Mouse (Mus musculus): Measurements from ENCODE around the gene Klf8. TPM values are rescaled to one million over a fixed set of nuclear protein-coding genes. Genes with fewer than 3 reads are reported as not detected.
A peak's percentile ranks its signal among the peaks of the same experiment; 100 is the strongest.

The Klf8 gene
- polyA plus RNA-seq, 1 experiment from 2014 or later = 2.0 TPM

DNA sequence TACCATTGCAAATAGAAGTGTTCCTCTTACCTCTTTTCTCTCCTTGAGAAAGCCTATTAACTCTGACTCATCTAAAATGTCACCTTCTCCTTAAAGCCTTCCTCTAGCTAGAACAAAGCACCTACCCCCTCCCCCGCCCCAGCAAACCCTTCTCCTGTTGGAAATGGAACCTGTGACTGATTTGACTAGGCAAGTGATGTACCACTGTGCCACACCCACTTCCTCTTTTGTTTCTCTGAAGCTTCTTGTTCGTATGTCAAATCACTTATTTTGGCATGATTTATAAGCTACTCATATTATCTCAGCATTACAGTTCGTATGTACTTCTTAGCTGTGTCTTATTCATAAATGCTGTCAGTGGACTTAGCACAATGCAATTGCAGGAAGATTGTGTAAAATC lies 144.5 kb downstream of the Klf8 start:
- Histone ChIP-seq H3K4me2 (ENCODE audit: low read depth) (no peak overlapping the region), H3K9me3 (ENCODE audit: control insufficient read depth, low read length) (no peaks in the 10 kb centered on the region), H3K27ac (ENCODE audit: low read depth, low read length) (no peak overlapping the region), H3K4me1 (ENCODE audit: control insufficient read depth, insufficient read depth, low read length) (no peaks in the 10 kb centered on the region), H3K4me3 (ENCODE audit: low read depth, low read length) (no peak overlapping the region), H3K36me3 (ENCODE audit: control insufficient read depth, insufficient read depth, low read length) (no peaks in the 10 kb centered on the region), H3K9ac (ENCODE audit: low read length) (no peak overlapping the region), H3K27me3 (ENCODE audit: control insufficient read depth, insufficient read depth, low read length) (no peaks in the 10 kb centered on the region)
- ATAC-seq (ENCODE audit: insufficient read depth, low FRiP score, low TSS enrichment) (no peak), DNase-seq (ENCODE audit: low spot score) (no peak)
- WGBS = 80% methylated on average over 3 of the region's 3 CpGs

- H3K4me1 ChIP-seq (ENCODE audit: control insufficient read depth, insufficient read depth, low read length) = no peaks in the 10 kb centered on the region
- no peak for ATAC-seq (ENCODE audit: insufficient read depth, low FRiP score, low TSS enrichment)
- no peak overlapping the region for H3K4me3 ChIP-seq (ENCODE audit: low read depth, low read length)
- H3K9me3 ChIP-seq (ENCODE audit: control insufficient read depth, low read length) = no peaks in the 10 kb centered on the region
- DNase-seq (ENCODE audit: low spot score) = no peak
- H3K27ac ChIP-seq (ENCODE audit: low read depth, low read length) = no peak overlapping the region
- H3K9ac ChIP-seq (ENCODE audit: low read length) = no peak overlapping the region
- 50% methylated on average over 2 of the region's 2 CpGs for WGBS
- no peaks in the 10 kb centered on the region for H3K36me3 ChIP-seq (ENCODE audit: control insufficient read depth, insufficient read depth, low read length)
- H3K27me3 ChIP-seq (ENCODE audit: control insufficient read depth, insufficient read depth, low read length) = no peaks in the 10 kb centered on the region
- H3K4me2 ChIP-seq (ENCODE audit: low read depth) = no peak overlapping the region
These were observed 152.0 kb downstream of the Klf8 start for GRCm38 (mm10) chrX:153389291-153389690.

- Histone ChIP-seq H3K4me3 (ENCODE audit: low read depth, low read length) (no peak overlapping the region), H3K36me3 (ENCODE audit: control insufficient read depth, insufficient read depth, low read length) (no peaks in the 10 kb centered on the region), H3K27ac (ENCODE audit: low read depth, low read length) (no peak overlapping the region), H3K4me1 (ENCODE audit: control insufficient read depth, insufficient read depth, low read length) (no peaks in the 10 kb centered on the region), H3K27me3 (ENCODE audit: control insufficient read depth, insufficient read depth, low read length) (no peaks in the 10 kb centered on the region), H3K4me2 (ENCODE audit: low read depth) (no peak overlapping the region), H3K9ac (ENCODE audit: low read length) (no peak overlapping the region), H3K9me3 (ENCODE audit: control insufficient read depth, low read length) (no peaks in the 10 kb centered on the region)
- ATAC-seq (ENCODE audit: insufficient read depth, low FRiP score, low TSS enrichment) (no peak), DNase-seq (ENCODE audit: low spot score) (no peak)
- WGBS = 90% methylated on average over 5 of the region's 5 CpGs
These were observed 179.8 kb downstream of the Klf8 start for GRCm38 (mm10) chrX:153417067-153417466.

DNA sequence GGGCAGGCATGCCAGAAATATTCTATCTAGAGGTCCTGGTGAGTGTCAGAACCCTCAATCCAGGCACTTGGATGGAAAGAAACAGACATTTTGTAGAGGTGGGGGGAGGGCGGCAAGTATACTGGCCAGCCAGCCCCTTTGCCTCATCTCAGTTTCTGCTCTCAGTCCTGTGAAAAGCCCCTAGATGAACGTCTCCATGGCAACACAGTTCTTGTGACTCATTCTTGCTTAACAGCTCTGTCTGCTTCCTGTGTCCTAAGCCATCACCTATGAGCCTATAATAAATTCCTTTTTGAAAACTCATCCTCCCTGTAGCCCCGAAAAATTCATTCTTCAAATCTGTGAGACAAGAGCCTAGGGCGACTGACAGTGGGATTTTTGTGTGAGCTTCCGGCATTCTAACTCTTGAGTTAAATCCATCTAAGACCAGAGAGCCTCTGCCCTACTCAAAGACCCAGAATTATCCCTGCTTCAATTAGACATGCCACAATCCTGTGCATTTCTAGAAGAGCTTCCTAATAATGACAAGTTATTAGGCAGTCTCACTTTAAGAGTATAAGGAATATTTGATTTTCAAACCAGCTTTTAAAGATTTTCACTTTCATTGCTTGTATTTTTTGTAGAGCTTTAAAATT lies 196.5 kb downstream of the Klf8 start:
- no peak overlapping the region for H3K4me2 ChIP-seq (ENCODE audit: low read depth)
- WGBS = 47% methylated on average over 5 of the region's 5 CpGs
- H3K9me3 ChIP-seq (ENCODE audit: control insufficient read depth, low read length) = no peaks in the 10 kb centered on the region
- H3K27me3 ChIP-seq (ENCODE audit: control insufficient read depth, insufficient read depth, low read length) = no peaks in the 10 kb centered on the region
- H3K36me3 ChIP-seq (ENCODE audit: control insufficient read depth, insufficient read depth, low read length) = no peaks in the 10 kb centered on the region
- no peak overlapping the region for H3K27ac ChIP-seq (ENCODE audit: low read depth, low read length)
- DNase-seq (ENCODE audit: low spot score) (peak; percentile 15), ATAC-seq (ENCODE audit: insufficient read depth, low FRiP score, low TSS enrichment) (peak; percentile 55; the same call in 1 of the 2 replicates)
- no peak overlapping the region for H3K9ac ChIP-seq (ENCODE audit: low read length)
- H3K4me1 ChIP-seq (ENCODE audit: control insufficient read depth, insufficient read depth, low read length) = no peaks in the 10 kb centered on the region
- H3K4me3 ChIP-seq (ENCODE audit: low read depth, low read length) = no peak overlapping the region

DNA sequence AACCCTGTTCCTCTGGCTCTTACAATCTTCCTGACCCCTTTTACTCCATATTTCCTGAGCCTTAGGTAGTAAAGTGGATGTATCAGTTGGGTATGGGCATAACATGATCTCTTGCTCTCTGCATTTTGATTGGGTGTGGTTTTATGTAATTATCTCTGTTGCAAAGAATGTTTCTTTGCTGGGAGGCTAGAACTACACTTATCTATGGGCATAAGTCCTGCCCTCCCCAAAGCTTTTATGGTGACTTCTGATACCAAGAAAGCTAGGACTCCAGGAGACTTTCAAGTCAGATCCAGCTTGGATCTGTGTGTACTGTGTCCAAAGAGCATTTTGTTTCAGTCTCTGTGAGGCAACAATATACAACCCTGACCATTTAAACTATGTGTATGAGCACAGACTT lies 202.3 kb downstream of the Klf8 start:
- Histone ChIP-seq H3K4me3 (ENCODE audit: low read depth, low read length) (no peak overlapping the region), H3K36me3 (ENCODE audit: control insufficient read depth, insufficient read depth, low read length) (no peaks in the 10 kb centered on the region), H3K4me1 (ENCODE audit: control insufficient read depth, insufficient read depth, low read length) (no peaks in the 10 kb centered on the region), H3K9ac (ENCODE audit: low read length) (no peak overlapping the region), H3K27me3 (ENCODE audit: control insufficient read depth, insufficient read depth, low read length) (no peaks in the 10 kb centered on the region), H3K9me3 (ENCODE audit: control insufficient read depth, low read length) (no peaks in the 10 kb centered on the region), H3K4me2 (ENCODE audit: low read depth) (no peak overlapping the region), H3K27ac (ENCODE audit: low read depth, low read length) (no peak overlapping the region)
- no peak for DNase-seq (ENCODE audit: low spot score)
- no peak for ATAC-seq (ENCODE audit: insufficient read depth, low FRiP score, low TSS enrichment)

DNA sequence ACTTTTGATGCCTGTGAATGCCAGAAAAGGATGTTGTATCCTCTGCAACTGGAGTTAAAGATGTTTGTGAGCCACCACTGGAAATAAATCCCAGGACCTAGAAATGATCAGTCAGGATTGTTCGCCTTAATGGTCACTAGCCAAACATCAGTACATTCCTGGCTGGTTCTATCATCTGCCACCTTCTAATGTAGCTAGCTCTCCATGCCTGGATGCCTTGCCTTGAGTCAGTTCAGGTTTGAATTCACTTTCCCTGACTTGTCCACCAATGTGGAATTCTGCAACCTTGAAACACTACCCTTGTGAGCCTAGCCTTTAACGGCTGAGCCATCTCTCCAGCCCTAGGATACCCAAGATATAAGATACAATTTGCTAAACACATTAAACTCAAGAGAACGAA lies 202.8 kb downstream of the Klf8 start:
- no peak for ATAC-seq (ENCODE audit: insufficient read depth, low FRiP score, low TSS enrichment)
- no peaks in the 10 kb centered on the region for H3K27me3 ChIP-seq (ENCODE audit: control insufficient read depth, insufficient read depth, low read length)

More for the DNA sequence above, 202.8 kb downstream of the Klf8 start:
- Histone ChIP-seq H3K4me3 (ENCODE audit: low read depth, low read length) (no peak overlapping the region), H3K36me3 (ENCODE audit: control insufficient read depth, insufficient read depth, low read length) (no peaks in the 10 kb centered on the region), H3K9me3 (ENCODE audit: control insufficient read depth, low read length) (no peaks in the 10 kb centered on the region), H3K9ac (ENCODE audit: low read length) (no peak overlapping the region), H3K4me2 (ENCODE audit: low read depth) (no peak overlapping the region), H3K27ac (ENCODE audit: low read depth, low read length) (no peak overlapping the region), H3K4me1 (ENCODE audit: control insufficient read depth, insufficient read depth, low read length) (no peaks in the 10 kb centered on the region)
- WGBS = 88% methylated on average over 3 of the region's 3 CpGs
- DNase-seq (ENCODE audit: low spot score) = no peak

Other genes starting within 250 kb of the Klf8 start
- 3.7 and 4.0 TPM in 2 replicates for gene Usp51, start 231.0 kb upstream of the Klf8 start, polyA plus RNA-seq (2014; fragmentation: Nextera tagmentation; extraction: Ambion mirVana)
- 81.7 and 84.9 TPM in 2 replicates for gene Mageh1, start 199.9 kb upstream of the Klf8 start, polyA plus RNA-seq (2014; fragmentation: Nextera tagmentation; extraction: Ambion mirVana)
- gene Foxr2, start 118.7 kb upstream of the Klf8 start, polyA plus RNA-seq (2014; fragmentation: Nextera tagmentation; extraction: Ambion mirVana) = 0.08 and 0.15 TPM in 2 replicates
- gene Rragb, start 97.5 kb upstream of the Klf8 start, polyA plus RNA-seq (2014; fragmentation: Nextera tagmentation; extraction: Ambion mirVana) = 2.5 and 4.4 TPM in 2 replicates

Measured in neural tube, embryonic 11.5 days (tissue).